Mouse (Mus musculus) telencephalon, adult 2 months (tissue): ENCODE data around the gene Sema4f.

Experiments used
- DNase-seq: peaks from one replicate; pipeline ENCODE4 v3.0.0-alpha.2; 2011; ENCODE audit warnings: low read depth, low spot score

Gene Sema4f

DNA sequence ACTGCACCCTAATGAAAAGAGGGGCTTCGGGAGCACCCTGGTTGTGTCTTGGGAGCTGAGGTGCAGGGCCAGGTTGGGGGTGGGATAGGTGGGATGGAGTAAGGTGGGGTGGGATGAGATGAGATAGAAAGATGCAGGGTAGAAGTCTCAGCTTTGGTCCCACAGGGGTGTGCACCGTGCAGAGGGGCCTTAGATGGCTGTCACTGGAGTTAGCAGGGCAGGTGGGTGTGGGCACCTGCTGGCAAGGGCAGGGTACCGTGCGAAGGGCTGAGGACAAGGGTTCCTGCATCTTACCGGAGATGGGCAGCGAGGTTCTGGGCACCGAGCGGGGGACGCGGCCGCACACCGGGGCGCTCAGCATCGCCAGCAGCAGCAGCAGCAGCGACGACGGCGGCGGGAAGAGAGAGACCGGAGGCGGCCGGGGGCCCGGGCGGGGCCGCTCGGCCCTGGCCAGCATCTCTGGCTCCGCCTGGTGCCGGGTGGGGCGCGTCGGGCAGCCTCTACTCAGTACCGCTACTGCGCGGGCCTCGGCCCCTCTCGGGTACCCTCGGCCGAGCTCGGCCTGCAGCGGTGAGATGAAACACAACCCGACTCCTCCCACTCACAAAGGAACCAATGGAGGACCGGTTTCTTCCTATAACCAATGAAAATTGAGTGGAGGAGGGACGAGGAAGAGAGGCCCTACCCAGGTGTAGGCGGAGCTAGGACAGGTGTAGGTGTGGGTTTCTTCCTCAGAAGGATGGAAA is at the start of gene Sema4f:
Gene Sema4f (minus strand): TSS at position 603 of the 746 bp plus-strand sequence.
- DNase-seq = peak; percentile 91

GRCm38 (mm10) chr6:82987411-82987971 is 47.9 kb upstream of the Sema4f start:
- no peak for DNase-seq

DNA sequence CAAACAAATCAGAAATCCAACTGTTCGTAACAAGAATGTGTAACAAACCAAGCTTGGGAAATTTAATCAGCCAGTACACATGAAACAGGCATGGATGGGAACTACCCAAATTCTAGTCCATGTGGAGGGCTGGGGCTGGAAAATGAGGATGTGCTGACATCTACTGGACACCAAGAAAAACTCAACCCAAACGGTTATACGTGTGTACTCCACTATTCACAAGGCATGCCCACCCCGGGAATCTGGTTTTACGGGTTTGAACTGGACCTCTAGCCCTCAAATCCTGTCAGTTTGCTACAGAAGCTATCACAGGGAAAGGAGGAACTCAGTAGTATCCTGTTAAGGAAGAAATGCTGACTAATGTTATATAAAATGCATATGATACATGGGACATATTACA is 31.5 kb upstream of the Sema4f start:
- DNase-seq = peak; percentile 42

GRCm38 (mm10) chr6:82969249-82970084 is 29.9 kb upstream of the Sema4f start:
- DNase-seq = no peak

GRCm38 (mm10) chr6:82961664-82962063 is 22.1 kb upstream of the Sema4f start:
- peak; percentile 32 for DNase-seq

GRCm38 (mm10) chr6:82956553-82957251 is 17.1 kb upstream of the Sema4f start:
- DNase-seq = no peak

DNA sequence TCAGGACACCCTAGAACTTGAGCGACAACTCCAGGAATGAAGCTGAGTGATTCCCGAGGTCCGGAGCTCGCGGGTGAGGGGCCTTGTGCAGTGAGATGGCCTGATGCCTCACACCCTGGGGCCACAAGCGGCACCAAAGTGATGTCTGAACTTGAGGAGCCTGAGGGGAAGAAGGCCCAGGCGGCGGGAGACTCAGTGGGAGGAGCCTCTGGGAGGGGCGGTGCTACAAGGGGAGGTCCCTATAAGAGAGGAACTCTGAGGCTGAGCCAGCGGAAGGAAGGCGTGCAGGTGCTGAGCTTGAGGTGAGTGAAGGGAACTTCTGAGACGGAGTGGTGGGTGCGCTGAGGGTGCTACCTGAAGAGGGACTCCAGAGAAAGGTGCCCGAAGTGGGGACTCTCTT is 7.1 kb upstream of the Sema4f start, which contains the start of gene M1ap:
Gene M1ap (plus strand): TSS at position 252 of the 400 bp plus-strand sequence.
- no peak for DNase-seq

DNA sequence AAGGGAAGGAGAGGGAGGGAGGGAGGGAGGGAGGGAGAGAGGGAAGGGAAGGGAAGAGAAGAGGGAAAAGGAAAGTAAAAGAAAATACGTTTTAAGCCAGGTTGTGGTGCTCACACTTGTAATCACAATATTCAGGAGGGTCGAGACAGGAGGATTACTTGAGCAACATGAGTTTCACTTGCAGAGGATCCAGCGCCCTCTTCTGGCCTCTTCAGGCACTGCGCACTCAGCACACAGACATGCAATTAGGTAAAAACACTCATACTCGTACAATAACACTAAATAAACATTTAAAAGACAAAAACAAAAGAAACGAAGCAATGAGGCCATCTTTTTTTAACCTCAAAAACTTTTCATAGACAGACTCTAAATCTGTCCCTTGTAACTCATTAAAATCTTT is 6.2 kb upstream of the Sema4f start:
- no peak for DNase-seq

DNA sequence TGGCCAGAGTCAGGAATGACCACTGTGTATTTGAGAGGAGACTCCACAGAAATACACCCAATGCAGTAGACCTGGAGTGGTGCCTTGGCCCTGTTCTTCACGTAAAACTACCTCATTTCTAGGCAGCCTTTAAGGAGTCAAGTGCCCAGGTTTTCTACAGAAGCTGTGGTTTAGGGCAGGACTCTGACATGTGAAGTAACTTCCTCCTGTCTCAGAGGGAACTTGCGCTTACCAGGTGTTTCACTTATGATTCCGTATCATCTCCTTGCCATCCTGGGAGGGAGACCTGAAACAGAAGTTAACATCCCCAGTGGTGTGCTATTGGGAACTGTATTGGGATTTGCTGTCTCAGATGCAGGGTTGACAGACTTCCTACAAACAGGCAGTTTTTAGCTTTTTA is 1.2 kb upstream of the Sema4f start:
- DNase-seq = no peak

DNA sequence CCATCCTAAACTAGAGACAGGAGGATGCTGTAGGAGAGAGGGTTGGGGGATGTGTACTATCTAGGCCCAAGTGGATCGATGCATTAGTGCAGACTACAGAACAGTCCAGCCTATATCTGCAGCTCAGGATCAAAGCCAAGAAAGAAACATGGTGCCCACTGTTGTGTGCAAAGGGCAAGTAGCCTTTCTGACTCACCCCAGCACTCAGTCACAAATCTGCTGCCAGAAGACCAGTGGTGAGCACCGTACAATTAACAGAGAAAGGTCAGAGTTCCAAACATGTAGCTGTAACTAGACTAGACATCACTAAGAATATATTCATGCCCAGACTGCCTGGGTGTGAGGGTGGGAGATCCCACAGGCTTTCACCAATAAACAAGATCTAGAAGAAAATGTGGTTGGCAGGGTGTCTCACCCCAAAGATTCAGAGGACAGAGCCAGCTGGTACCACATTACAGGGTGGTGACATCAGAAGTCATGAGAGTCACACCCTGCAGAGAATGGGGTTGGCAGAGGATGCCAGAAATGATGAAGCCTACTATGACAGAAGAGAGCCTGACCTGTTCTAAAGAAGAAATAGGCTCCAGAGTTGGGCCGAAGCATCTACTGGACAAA is 4.8 kb downstream of the Sema4f start:
- DNase-seq = no peak

DNA sequence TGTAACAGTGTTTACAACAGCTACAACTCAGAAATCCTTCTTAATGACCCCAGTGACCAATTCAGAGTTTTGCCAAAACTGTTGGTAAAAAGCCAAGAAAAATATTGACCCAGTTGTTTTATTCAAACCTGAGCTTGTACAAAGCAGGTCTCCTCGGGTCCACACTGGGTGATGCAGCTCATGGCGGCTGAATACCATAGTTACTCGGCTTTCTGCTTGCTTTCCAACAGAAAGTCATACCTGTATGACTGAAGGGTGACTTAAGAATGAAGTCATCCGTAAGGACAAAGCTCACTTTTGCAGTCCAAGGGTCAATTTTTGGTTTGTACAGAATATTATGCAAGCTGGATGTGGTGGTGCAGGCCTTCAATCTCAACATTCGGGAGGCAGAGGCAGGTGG is 12.0 kb downstream of the Sema4f start:
- DNase-seq = no peak

DNA sequence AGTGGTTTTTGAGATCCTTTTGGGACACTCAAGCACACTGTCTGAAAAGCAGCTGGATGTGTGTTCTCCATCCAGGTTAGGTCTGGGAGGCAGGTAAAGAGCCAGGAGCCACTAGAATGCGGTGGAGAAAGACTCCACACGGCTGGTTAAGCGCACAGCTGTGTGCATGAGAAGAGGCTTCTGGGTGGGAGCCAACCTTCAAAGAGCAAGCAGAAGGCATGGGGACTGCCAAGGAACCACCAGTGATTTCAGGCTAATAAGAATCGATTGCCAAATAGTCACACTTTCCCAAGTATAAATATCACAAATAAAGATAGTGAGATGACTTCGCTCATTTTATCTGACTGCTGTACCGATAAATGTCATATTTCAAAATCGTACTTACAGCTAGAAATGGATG is 13.0 kb downstream of the Sema4f start:
- DNase-seq = no peak

GRCm38 (mm10) chr6:82926106-82926505 is 13.5 kb downstream of the Sema4f start:
- DNase-seq = no peak

DNA sequence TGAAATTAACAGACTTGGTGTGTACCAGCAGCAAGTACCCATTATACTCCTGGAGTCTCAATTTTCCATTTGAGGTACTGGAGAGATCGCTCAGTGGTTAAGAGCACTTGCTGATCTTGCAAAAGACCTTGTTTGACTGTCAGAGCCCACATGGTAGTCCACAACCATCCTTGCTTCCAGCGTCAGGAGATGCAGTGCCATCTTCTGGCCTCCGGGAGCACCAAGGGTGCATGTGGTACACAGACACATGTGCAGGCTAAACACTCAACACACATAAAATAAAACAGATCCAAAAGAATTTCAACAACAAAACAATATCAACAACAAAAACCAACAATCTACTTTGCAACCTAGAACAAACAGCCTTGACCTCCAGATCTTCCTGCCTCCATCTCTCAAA is 14.6 kb downstream of the Sema4f start:
- no peak for DNase-seq

- DNase-seq = no peak
These were observed 17.9 kb downstream of the Sema4f start for GRCm38 (mm10) chr6:82921426-82922224.

GRCm38 (mm10) chr6:82919520-82919919 is 20.0 kb downstream of the Sema4f start:
- DNase-seq = no peak

- no peak for DNase-seq
These were observed 21.2 kb downstream of the Sema4f start for GRCm38 (mm10) chr6:82918371-82918770.

GRCm38 (mm10) chr6:82917778-82918129 is 21.8 kb downstream of the Sema4f start:
- DNase-seq = no peak

- DNase-seq = peak; percentile 58
These were observed 22.3 kb downstream of the Sema4f start for GRCm38 (mm10) chr6:82917076-82917777.

GRCm38 (mm10) chr6:82916459-82916858 is 23.1 kb downstream of the Sema4f start:
- DNase-seq = no peak
